Mouse (Mus musculus) kidney, adult 2 months (tissue): ENCODE results near the gene Hesx1.

ENCODE experiments used
- CTCF ChIP-seq: fragments of 200-500 bp; conservative IDR thresholded peaks from 2 replicates; pipeline ENCODE4 v1.5.1; 2011; ENCODE audit warnings: low read depth, mild to moderate bottlenecking, control low read depth, low read length, moderate library complexity, mixed read lengths; ENCODE audit not compliant: insufficient read depth, insufficient read length
- POLR2A ChIP-seq: fragments of 200-500 bp; IDR thresholded peaks from one replicate; pipeline ENCODE4 v1.6.1; 2011; ENCODE audit warnings: low read depth, low read length, control low read depth

DNA sequence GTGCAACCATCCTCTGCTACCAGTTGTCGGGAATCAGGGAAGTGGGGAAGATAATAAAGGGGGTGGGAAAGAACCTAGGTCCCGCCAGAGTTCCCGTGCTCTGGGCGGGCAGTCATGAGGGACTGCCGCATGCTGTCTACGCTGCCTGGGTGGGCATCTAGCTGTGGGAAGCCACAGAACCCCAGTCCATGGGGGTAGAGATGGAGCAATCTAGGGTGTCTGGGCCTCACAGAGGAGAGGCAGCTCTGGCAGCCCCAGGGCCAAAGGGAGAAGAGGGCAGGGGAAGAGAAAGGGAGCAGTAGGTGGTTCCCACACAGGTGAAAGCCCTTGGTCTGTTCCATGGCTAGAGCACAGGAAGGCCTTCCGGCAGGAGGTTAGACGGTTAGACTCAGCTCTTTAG is 13.2 kb upstream of the Hesx1 start:
- TF ChIP-seq CTCF (no peak), POLR2A (no peak)
